Mouse (Mus musculus) liver, postnatal 0 days (tissue): ENCODE data around the gene Sgpp2.

Experiments used
- CTCF ChIP-seq: sonication (generic); IDR thresholded peaks from 2 replicates; pipeline ENCODE4 v1.5.1; 2016; ENCODE audit warnings: antibody characterized with exemption, low read depth
- EP300 ChIP-seq: IDR thresholded peaks from 2 replicates; pipeline ENCODE4 v1.6.1; 2016; ENCODE audit warnings: antibody characterized with exemption, low read depth, mild to moderate bottlenecking

DNA sequence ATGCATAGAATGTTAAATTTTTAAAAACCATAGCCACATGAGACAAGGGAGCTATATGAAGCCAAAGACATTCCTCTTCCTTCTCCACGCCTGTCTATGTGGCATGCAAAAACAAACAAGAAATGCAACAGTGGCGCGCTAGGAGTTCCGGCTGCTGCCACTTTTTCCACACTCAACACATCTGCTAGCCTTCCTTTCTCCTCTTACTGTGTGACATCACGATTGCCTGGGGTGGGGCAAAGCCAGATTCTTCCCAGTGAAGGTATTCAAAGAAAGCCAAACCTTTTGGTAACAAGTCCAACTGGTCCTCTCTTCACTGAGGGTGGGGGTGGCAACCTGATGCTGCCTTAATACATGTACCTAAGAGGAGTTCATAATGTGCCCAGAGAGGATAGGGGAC lies 111.6 kb downstream of the Sgpp2 start:
- TF ChIP-seq CTCF: no peak
- no peak for TF ChIP-seq EP300
